Mouse (Mus musculus): ENCODE results near the gene 4632433K11Rik. TPM values are rescaled to one million over a fixed set of nuclear protein-coding genes. Genes with fewer than 3 reads are reported as not detected.

The 4632433K11Rik gene
- total and polyA plus RNA-seq, 3 experiments: not detected

- no peak for TF ChIP-seq ZNF384 (IDR thresholded peaks at IDR 0.05; ENCODE audit: low read depth, low read length)
- TF ChIP-seq CTCF (IDR thresholded peaks at IDR 0.05 in 2 of 3, conservative IDR thresholded peaks at IDR 0.05 in 1 of 3; ENCODE audit: control insufficient read depth in 1 of 3, insufficient read depth in 1 of 3, low read depth in 2 of 3, low read length in 3 of 3, poor library complexity in 1 of 3, severe bottlenecking in 1 of 3): no peak
- no peak for TF ChIP-seq GATA1 (IDR thresholded peaks at IDR 0.05; ENCODE audit: low read depth, low read length)
- TF ChIP-seq MAZ (IDR thresholded peaks at IDR 0.05; ENCODE audit: low read depth, low read length): peak; percentile 47
- TF ChIP-seq ETS1 (IDR thresholded peaks at IDR 0.05; ENCODE audit: low read depth, low read length): no peak; the same call in 1 of the 2 replicates
- TF ChIP-seq MAX (IDR thresholded peaks at IDR 0.05; ENCODE audit: low read length): no peak
- peak; percentile 37; the same call in 1 of the 2 replicates for TF ChIP-seq TCF12 (IDR thresholded peaks at IDR 0.05; ENCODE audit: low read depth, low read length)
- TF ChIP-seq RCOR1 (IDR thresholded peaks at IDR 0.05; ENCODE audit: low read depth, low read length): no peak
These were observed 17.6 kb downstream of the 4632433K11Rik start, which contains the start of gene Zfp580 (continued) for GRCm38 (mm10) chr7:5051193-5052192.

GRCm38 (mm10) chr7:5052438-5052837, 18.5 kb downstream of the 4632433K11Rik start:
- Histone ChIP-seq H3K27ac (ENCODE audit: control insufficient read depth, low read depth, low read length) (no peak overlapping the region), H3K27me3 (ENCODE audit: control insufficient read depth in 1 of 2, insufficient read depth in 2 of 2, low read length in 2 of 2) (no peaks in the 10 kb centered on the region), H3K79me2 (ENCODE audit: control insufficient read depth, insufficient read depth, low read length, poor library complexity) (no peaks in the 10 kb centered on the region), H3K9me3 (replicated peaks; ENCODE audit: insufficient read depth, low read length) (no peaks in the 10 kb centered on the region), H3K4me1 (ENCODE audit: control insufficient read depth in 1 of 2, insufficient read depth in 2 of 2, low read length in 2 of 2) (no peaks in the 10 kb centered on the region), H3K9ac (ENCODE audit: control insufficient read depth, low read depth, low read length, poor library complexity, severe bottlenecking) (no peak overlapping the region; the same call in 1 of the 2 replicates), H3K36me3 (ENCODE audit: control insufficient read depth in 1 of 2, insufficient read depth in 2 of 2, low read length in 2 of 2) (no peaks in the 10 kb centered on the region), H3K4me3 (ENCODE audit: control insufficient read depth in 1 of 2, insufficient read depth in 1 of 2, low read depth in 2 of 2, low read length in 2 of 2) (no peak overlapping the region)
- TF ChIP-seq GABPA (IDR thresholded peaks at IDR 0.05; ENCODE audit: low read depth, low read length): no peak
- no peak for TF ChIP-seq BHLHE40 (IDR thresholded peaks at IDR 0.05; ENCODE audit: borderline replicate concordance, low read depth, low read length)
- no peak for TF ChIP-seq POLR2AphosphoS2 (IDR thresholded peaks at IDR 0.05; ENCODE audit: low read length)
- no peak for TF ChIP-seq TBP (IDR thresholded peaks at IDR 0.05; ENCODE audit: low read depth, low read length)
- TF ChIP-seq JUND (IDR thresholded peaks at IDR 0.05; ENCODE audit: low read depth, low read length): no peak
- TF ChIP-seq ZC3H11A (IDR thresholded peaks at IDR 0.05; ENCODE audit: low read depth, low read length): no peak
- no peak for TF ChIP-seq SIN3A (IDR thresholded peaks at IDR 0.05; ENCODE audit: low read length)
- no peak for TF ChIP-seq SMC3 (IDR thresholded peaks at IDR 0.05; ENCODE audit: low read depth, low read length)
- no peak for TF ChIP-seq NELFE (IDR thresholded peaks at IDR 0.05; ENCODE audit: low read depth, low read length)
- TF ChIP-seq NRF1 (IDR thresholded peaks at IDR 0.05; ENCODE audit: insufficient read depth, low read depth, low read length, poor library complexity, severe bottlenecking): no peak
- no peak for TF ChIP-seq USF1 (IDR thresholded peaks at IDR 0.05; ENCODE audit: low read depth, low read length)
- no peak for TF ChIP-seq ELF1 (IDR thresholded peaks at IDR 0.05; ENCODE audit: low read depth, low read length)
- no peak for TF ChIP-seq UBTF (IDR thresholded peaks at IDR 0.05; ENCODE audit: borderline replicate concordance, insufficient read depth, low read depth, low read length)
- TF ChIP-seq KAT2A (conservative IDR thresholded peaks at IDR 0.05; ENCODE audit: low read depth, low read length): no peak
- no peak for DNase-seq (ENCODE audit: low read depth, low spot score)
